Mouse (Mus musculus): Measurements from ENCODE around the gene Ggn.
"Not testable (repeated sequence)": the region's sequence is repeated elsewhere in the genome, so short reads cannot be mapped to it uniquely, and the experiment has no call there.

Gene Ggn

DNA sequence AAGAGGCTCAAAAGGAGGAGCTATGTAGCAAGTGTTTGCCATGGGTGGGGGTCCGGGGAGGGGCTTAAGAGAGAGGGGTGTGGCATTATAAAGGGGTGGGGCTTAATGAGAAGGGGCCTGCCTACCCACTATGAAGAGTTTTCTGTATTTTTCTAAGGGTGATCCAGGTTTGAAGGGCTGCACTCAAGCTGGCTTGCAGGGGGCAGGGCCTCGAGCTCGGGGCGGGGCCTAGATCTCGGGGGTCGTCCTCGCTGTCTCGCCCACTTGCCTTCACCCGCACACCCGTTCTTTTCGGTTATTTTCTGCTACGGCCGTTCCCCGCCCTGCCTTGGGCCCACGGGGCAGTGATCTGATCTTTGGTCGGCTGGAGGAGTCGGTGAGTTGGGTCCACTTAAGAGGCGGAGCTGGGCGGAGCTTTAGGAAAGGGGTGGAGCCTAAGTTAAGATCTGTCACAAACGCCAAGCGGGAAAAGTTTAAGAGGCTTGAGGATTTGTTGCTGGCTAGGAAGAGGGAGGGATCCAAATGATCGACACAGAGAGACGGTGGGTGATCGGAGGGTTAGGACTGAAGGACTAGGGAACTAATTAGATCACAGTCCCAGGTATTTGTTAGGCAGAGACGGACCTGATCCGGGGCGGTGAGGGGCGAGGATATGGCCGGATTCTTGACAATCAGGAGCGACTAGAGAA lies at the start of gene Ggn, which contains the start of gene Spred3:
Gene Ggn, plus strand, starts transcription at position 145 of the 689 bp plus-strand sequence.
Gene Spred3, minus strand, starts transcription at position 346 of the 689 bp plus-strand sequence.
- DNase-seq, result peak; percentile 31

DNA sequence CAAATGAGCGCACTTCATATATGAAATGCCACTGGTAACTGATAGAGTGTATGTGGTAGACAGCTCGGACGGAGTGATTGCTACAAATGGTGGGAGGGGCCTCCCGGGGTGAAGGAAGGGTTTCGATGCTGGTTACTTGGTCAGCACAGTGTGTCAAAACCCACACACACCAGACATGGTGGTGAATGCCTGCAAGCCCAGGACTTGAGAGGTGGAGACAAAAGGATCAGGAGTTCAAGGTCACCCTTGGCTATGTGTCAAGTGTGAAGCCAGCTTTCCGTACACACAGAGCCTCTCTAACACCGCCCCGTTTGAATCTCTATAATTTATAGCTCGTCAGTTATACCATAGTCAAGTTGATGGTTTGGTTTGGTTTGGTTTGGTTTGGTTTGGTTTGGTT lies 47.2 kb upstream of the Ggn start:
- no peak for DNase-seq

DNA sequence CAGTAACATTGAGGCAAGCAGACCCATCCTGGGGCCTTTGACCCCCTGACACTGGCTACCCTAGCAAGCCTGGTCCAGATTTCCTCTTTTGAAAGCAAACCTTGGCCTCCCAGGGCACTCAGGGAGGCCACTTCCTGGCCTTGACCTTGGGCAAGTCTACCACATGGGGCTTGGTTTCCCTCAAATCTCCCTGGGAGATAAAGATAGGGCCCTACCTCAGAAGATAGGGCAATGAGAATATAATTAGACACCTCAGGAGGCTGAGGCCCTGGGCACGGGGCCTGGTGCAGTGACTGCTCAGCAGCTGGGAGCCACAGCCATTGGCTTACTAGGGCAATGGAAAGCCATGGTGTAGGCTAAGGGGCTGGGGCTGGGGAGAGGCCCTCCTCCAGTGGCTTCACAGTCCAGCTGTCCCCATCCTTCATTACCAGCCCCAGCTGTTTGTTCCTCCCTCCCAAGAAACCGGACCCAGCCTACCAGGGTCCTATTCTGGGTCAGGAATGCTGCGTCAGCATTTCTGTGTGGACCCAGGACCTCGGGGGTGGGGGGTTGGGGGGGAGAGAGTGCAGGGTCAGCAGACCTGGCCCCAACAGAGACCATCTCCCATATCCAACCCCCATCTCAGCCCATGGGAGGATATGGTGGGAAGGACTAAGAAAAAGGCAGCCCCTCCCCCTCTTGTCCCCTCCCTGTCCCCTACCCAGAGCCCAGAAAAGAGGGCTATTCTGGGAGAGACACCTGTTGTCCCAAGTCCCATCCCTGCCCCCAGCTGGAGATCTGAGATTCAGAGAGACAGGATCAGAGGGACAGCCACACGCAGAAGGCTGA lies 46.3 kb upstream of the Ggn start:
- no peak for DNase-seq

DNA sequence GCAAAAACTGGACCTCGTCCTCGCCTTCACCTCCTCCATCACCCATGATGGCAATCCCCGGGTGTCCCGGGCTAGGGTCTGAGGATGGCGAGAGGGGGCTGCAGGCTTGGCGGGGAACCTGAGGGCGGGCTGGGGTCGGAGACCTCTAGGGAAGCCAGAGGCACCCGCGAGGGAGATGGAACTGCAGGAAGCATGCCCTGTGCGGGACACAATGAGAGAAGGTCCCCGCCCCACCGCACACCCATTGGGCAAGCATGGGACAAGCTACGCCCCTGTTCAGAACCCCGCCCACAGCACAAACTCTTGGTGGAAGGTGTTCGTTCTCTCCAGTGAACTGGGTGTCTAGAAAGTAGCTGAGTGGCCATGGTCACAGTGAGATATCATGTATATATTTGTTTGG lies 45.0 kb upstream of the Ggn start, which contains the start of gene Ryr1:
Gene Ryr1, minus strand, starts transcription at position 210 of the 400 bp plus-strand sequence.
- DNase-seq, result no peak

DNA sequence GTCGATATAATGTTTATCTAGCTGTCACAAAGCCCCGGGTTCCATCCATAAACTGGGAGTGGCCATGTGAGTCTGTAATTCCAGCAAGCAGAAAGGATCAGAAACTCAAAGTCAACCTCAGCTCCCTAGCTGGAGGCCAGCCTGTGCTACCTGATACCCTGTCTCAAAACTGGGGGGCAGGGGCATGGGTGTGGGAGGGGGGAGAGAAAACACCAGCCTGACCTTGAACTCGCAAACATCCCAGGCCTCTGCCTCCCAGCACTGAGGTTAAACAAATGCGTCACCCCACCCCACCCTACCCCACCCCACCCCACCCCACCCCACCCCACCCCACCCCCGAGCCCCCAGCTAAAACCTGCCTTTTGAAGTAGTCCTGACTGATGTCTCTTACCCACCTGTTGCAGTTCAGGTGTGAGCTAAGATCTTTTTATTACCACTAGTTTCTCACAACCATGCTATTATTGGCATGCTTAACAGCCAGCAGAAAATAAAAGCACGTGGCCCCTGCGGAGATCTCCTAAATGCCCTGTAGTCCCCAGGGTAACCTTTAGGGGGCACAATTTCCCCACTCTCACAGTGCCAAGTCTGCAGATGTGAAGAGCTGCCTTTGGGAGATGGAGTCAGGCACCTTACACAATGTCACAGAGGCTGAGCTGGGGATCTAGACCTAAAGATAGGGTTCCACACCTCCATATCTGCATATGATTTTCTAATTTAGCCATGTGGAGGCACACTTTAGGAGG lies 43.7 kb upstream of the Ggn start:
- peak; percentile 27 for DNase-seq

DNA sequence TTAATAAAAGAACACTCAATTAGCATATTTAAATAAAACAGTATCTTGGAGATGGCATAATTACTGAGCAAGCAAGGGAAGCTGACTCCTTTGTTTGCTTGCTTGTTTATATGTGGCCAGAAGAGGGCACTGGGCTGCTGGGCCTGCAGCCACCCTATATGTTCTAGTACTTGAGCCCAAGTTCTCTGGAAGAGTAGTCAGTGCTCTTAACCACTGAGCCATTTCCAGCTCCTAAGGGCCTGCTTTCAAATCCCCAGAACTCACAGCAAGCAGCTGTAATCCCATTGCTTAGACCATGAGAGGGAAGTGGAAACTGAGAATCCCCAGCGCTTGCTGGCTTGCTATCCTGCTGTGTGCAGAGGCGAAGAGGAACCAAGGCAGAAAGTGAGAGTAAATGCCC lies 41.3 kb upstream of the Ggn start:
- DNase-seq, result no peak

DNA sequence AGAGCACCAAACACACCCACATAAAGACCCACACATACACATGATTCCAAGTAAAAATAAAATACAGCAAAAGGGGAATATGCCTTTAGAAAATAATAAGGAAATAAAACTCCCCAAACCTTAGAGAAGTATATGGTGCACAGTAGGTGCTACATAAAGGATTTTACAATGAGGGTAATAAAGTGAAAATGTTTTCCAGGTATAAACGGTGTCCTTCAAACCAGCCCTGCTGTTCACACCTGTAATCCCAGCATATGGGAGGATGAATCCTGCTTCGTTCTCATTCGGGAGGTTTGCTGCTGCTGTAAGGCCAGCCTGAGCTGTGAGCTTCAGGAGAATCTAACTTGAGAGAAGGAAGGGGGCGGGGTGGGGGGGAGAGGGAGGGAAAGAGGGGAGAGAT lies 35.8 kb upstream of the Ggn start:
- no peak for DNase-seq

DNA sequence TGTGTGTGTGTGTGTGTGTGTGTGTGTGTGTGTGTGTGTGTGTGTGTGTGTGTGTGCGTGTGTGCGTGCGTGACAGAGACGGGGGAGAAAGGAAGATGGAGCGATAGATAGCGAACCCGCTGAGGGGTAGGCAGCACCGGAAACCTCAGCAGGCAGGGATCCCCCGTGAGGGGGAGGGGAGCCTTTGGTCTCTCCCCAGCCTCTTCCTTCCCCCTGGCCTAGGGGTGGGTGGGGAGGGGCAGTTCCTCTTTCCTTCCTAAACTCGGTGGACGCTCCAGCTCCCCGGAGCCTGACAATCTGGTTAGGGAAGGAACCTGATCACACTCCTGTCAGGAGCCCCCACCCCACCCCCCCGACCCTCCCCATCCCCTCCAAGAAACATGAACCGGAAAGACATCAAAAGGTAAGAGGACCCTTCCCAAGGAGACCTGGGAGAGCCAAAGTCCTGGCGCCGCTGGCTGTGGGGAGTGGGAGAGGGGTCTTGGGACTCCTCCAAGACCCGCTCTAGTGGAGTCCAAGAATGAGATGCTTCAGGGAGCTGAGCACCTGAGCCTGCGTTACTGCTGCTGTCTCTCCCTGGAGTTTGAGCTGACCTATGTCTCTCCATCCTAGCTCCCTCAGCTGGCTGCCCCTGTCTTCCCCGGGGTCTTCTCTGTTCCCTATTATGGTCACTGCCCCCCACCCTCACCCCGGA lies 35.2 kb upstream of the Ggn start, which contains the start of gene Rasgrp4:
Gene Rasgrp4, plus strand, starts transcription at position 159 of the 694 bp plus-strand sequence.
- peak; percentile 33 for DNase-seq

DNA sequence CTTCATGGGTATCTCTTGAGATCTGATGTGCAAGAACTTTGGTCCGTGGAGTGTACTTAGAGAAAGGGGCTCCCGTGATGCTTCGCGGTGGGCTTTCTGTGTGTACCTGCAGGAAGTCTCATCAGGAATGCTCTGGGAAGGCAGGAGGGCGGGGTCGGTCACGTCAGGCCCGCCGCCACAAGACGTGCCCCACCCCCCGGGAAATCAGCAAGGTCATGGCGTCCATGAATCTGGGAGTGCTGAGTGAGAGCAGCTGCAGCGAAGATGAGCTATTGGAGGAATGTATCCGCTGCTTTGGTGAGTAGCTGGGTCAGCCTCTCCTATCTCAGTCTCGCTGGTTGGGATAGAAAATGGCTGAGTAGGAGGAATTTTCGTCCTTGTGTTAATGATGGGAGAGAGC lies 32.6 kb upstream of the Ggn start:
- DNase-seq, result no peak

DNA sequence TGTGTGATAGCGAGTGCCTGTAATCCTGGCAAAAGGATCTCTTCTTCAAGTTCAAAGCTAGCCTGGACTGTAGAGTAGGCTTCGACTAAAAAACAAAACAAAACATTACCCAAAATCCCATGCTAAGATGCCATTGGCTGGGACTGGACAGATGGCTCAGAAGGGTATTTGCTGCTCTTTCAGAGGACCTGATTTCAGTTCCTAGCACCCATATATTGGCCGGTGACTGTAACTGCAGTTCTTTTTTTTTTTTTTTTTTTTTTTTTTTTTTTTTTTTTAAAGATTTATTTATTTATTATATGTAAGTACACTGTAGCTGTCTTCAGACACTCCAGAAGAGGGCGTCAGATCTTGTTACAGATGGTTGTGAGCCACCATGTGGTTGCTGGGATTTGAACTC lies 30.8 kb upstream of the Ggn start:
- not testable (repeated sequence) for DNase-seq

DNA sequence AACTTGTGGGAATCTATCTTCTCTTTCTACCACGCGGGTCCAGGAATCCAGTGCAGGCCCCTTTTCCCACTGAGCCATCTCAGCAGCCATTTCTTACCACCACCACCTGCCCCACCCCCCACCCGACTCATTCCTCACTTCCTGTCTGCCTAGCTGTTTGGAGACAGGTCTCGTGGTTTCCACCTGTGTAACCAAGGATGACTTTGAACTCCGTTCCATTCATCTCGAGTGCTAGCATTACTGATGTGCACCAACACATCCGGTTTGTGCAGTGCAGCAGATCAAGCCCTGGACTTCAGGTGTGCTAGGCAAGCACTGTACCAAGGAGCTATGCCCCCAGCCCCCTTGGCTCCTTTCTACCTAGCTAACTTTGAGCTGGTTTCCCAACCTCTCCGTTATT lies 28.6 kb upstream of the Ggn start:
- DNase-seq, result no peak

DNA sequence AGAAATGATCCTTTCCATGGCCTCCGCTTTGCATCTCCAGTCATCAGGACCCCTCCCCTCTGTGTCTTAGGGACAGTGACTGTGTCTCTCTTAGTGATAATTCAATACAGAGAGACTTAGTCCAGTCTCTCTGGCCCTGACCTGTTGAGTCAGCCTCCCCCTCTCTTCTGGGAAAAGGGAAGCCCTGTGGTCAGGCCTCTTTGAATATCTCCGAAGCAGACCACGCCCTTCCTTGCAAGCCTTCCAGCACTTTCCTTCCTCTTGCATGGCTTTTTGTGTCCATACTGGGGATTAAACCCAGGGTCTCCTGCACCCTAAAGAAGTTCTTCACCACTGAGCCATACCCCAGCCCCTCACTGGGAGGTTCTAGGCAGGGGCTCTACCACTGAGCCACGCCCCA lies 26.0 kb upstream of the Ggn start:
- DNase-seq, result no peak

DNA sequence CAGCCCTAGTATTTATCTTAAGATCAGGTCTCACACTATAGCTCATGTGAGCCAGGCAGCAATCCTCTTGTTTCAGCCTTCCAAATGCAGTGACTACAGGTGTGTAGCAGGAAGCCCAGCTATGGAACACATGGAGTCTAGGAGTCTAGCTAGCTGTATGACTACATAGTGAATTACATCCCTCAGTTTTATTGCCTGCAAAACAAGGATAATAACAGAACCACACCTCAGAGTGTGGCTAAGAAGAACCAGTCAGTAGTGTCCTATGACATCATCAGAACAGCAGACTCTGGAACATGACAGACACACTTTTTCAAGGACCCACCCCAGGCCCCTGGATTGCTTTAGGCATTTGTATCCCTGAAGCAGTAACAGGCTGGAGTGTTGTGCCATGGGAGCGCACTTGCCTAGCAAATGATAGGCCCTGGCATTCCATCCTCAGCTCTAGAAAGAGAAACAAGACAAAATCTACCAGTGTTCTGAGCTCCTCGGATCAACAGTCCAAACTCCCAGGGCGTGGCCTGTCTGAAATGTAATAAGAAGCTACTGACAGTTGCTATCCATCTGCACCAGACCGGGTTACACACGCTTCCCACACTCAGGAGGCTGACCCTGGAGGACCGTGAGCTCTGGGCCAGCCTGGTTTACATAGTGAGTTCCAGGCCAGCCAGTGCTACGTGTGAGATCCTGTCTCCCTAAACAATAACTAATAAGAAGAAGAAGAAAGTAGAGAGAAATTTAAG lies 23.2 kb upstream of the Ggn start:
- DNase-seq, result no peak

DNA sequence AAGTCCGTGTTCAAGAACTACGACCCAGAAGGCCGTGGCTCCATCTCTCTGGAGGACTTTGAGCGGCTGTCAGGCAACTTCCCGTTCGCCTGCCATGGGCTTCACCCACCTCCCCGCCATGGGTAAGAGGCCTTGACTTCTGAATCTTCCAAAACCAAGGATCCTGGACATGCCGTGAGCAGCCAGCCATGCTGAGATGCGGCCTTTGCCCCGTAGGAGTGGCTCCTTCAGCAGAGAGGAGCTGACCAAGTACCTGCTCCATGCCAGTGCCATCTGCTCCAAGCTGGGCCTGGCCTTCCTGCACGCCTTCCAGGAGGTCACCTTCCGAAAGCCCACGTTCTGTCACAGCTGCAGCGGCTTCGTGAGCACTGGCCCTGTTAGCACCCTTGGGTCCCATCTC lies 21.2 kb upstream of the Ggn start:
- DNase-seq, result no peak

DNA sequence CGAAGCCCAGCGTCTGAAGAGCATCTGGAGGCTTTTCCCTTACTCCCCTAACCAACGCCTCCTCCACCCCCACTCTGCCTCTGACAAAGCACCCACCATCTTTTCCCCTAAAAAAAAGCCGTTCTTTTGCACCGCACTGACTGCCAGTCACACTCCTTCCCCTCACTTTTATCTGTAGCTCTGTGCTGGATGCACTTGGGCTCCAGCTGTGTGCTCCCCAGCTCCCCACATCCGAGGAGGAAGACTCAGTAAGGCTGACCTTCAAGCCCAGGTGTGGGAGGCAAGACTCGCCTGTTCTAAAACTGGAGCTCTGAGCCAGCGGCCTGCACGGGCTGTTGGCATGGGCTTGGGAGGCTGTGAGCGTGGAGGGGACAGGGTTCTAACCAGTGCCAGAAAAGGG lies 18.5 kb upstream of the Ggn start:
- DNase-seq, result no peak

DNA sequence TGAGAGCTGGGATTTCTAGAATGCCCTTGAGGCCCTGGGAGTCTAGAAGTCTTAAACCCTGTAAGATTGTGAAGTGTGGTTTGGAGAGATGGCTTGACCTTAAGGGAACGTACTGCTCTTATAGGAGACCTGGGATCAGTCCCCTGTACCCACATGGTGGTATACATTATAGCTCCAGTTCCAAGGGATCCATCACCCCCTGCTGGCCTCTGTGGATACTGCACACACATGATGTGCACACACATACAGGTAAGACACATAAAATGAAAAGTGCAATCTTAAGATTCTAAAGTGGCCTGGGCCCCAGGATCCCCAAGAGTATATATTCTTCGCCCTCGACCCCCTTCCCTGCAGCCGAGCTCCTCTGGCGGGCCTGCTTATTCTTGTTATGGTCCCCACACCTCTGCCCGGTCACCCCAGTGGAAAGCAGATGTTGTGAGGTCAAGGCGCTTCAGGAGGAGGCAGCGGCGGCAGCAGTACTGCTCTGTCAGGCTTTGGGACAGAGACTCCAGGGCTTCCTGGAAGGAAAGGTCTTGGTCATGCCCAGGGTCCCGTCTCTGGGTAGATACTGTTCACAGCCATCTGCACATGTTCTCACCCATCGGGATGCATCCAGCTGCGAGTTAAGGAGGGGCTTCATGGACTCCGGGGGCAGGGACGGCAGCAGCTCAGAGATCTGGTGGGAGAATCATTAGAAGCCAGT lies 15.8 kb upstream of the Ggn start:
- no peak for DNase-seq

DNA sequence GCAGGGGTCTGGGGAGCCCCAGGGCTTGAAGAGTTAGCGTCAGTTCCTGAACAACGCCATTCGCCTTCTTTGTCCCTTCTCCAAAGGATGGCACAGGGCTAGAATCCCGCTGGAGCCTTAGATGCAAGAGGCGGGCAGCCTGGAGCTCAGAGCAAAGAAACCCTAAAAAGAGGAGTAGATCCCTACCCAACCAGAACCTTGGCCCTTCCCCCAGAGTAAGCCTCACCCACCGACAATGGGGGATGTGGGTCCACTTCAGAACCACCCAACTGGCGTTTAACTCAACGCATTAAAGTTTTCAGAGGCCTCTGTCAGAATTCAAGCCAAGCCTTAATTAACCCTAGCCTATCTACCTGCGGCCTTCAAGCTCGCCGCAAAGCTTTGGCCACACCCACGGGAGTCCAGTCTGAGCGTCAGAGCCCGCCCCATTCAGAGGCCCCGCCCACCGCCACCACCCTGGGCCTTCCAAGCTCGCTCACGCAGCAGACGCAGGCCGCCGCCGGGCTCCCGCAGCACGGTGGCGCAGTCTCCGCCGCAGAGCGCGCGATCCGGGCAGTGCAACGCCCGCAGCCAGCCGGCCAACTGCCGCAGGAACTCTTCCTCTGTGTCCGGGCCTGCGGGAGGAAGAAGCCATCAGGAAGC lies 14.7 kb upstream of the Ggn start:
- peak; percentile 92 for DNase-seq

DNA sequence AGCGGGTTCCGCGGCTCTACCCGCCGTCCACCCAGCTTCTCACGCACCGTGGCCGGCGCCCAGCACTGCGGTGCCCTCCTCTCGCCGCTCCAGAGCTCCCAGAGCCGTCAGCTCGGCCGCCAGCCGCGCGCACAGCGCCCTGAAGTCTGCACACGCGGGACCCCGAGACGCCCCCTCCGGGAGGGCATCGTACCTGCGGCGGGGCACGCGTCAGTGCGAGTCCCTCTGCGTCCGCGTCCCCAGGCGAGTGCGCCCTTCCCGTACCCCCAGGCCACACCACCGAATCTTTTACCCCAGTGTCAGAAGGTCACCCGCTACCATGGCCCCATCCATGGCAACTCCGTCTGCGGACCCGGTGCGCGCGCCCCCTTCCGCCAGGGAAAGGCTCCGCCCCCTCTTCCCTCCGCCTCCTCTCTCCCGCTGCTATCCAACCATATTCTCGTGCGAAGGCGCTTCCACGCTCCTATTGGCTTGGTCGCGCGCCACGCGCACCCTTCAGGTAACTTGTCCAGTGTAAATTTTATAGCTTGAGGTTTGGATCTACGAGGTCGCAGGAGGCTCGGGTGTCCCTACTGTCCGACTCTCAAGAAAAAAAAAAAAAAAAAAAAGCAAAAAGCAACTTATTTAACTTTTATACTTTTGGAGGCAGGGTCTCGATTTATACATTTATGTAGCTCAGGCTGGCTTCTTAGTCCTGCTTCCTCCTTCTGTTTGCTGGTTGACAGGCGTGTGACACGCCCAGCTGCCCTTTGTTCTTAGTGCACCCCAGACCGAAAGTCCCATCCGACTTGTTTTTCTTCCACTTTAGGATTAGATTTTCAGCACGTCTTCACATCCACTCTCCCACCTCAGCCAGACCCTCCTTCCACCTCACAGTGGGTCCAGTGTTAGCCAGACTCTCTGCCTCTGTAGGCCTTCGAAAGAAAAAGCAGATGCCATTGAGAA lies 13.9 kb upstream of the Ggn start, which contains the start of gene Fam98c:
Gene Fam98c, minus strand, starts transcription at position 397 of the 945 bp plus-strand sequence.
- peak; percentile 82 for DNase-seq

DNA sequence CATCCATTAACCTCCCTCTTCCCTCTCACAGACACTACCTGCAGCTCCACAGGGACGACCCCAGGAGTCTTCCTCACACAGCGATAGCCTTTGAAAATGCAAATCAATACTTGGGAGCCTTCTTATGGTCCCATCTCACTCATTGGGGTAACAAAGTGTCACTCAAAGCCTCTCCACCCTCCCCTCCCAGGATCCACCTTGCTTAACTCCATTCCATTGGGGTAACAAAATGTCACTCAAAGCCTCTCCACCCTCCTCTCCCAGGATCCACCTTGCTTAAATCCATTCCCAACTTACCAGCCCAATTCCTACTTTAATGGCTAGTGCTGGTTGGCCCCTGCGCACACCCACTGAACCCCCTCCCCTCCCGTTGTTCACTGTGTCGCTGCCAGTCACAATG lies 11.7 kb upstream of the Ggn start:
- DNase-seq, result no peak

DNA sequence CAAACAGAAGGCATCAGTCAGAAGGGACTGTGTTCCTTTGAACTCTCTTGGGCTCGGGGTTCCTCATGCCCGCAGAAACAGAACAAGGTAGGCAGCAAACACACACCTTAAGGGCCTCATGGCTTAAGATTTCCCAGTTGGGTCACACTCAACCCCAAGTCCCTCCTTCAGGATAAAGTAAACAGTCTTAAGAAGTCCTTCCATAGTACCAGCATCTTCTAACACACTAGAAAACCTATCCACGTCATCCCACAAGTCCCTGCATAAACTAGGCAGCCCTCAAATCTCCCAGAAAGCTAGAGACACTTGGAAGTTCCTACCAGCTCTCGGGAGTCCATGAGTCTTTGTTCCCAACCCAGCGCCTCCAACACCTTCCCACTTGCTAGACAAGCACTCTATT lies 7.7 kb upstream of the Ggn start:
- no peak for DNase-seq

All from right cerebral cortex, postnatal 14 days (tissue).